13 mouse cellular contexts compared by ENCODE assay signal in genomic region chr2:167687250-167687586, GRCm38 (mm10). TPM values are rescaled to one million over a fixed set of nuclear protein-coding genes. Genes with fewer than 3 reads are reported as not detected.
"Had no signal": no experiment of that assay in that cellular context is flagged by ENCODE, and none has a peak within 500 bp of the region (broad histone marks: within the 10 kb centered on the region; RNA-seq: fewer than 3 reads in every experiment).

No protein-coding gene starts in this region.

- DNase-seq: kidney, adult 18-20 months; kidney, postnatal 14 days; layer of hippocampus, postnatal 36 days; lung, postnatal 14 days; thymus, adult 2 months; thymus, postnatal 25 days had no signal

- H3K9ac ChIP-seq: limb, embryonic 12.5 days; liver, embryonic 14.5 days; lung, embryonic 15.5 days; midbrain, embryonic 12.5 days; stomach, embryonic 15.5 days had no signal

- H3K4me2 ChIP-seq: limb, embryonic 12.5 days; midbrain, embryonic 12.5 days; stomach, embryonic 15.5 days had no signal

- H3K4me3 ChIP-seq: limb, embryonic 12.5 days; lung, embryonic 15.5 days; midbrain, embryonic 12.5 days; stomach, embryonic 15.5 days had no signal

- H3K27ac ChIP-seq: limb, embryonic 12.5 days; liver, embryonic 14.5 days; lung, embryonic 15.5 days; macrophage; midbrain, embryonic 12.5 days; stomach, embryonic 15.5 days had no signal

- H3K27me3 ChIP-seq: lung, embryonic 15.5 days had no signal

- H3K36me3 ChIP-seq: limb, embryonic 12.5 days; midbrain, embryonic 12.5 days; stomach, embryonic 15.5 days had no signal

- ATAC-seq: midbrain, embryonic 16.5 days had no signal

- H3K9me3 ChIP-seq: limb, embryonic 12.5 days; lung, embryonic 15.5 days; midbrain, embryonic 12.5 days; stomach, embryonic 15.5 days had no signal

RNA-seq across cellular contexts. Expression of gene Gm20431, which starts 25.9 kb away (rescaled TPM):
- polyA plus RNA-seq: macrophage had no signal
